Mouse (Mus musculus): ENCODE results near the gene Slc1a7. TPM values are rescaled to one million over a fixed set of nuclear protein-coding genes. Genes with fewer than 3 reads are reported as not detected.

Slc1a7 gene
- polyA plus RNA-seq, 1 experiment from 2014 or later: not detected

- H3K9me3 ChIP-seq: no peaks in the 10 kb centered on the region
Observed at GRCm38 (mm10) chr4:107995727-107996126, 27.6 kb downstream of the Slc1a7 start.

GRCm38 (mm10) chr4:107996418-107996986 is 28.4 kb downstream of the Slc1a7 start:
- H3K9me3 ChIP-seq: no peaks in the 10 kb centered on the region
- H3K4me3 ChIP-seq: no peak overlapping the region
- WGBS: 92% methylated on average over 9 of the region's 9 CpGs
- no peak for ATAC-seq (ENCODE audit: low FRiP score, low read depth)
- no peak overlapping the region for H3K4me2 ChIP-seq (replicated peaks)
- H3K4me1 ChIP-seq: no peaks in the 10 kb centered on the region
- H3K27ac ChIP-seq: no peak overlapping the region
- no peaks in the 10 kb centered on the region for H3K36me3 ChIP-seq
- H3K27me3 ChIP-seq (replicated peaks): no peaks in the 10 kb centered on the region
- H3K9ac ChIP-seq: no peak overlapping the region

More at GRCm38 (mm10) chr4:107995727-107996126, 27.6 kb downstream of the Slc1a7 start:
- no peak for ATAC-seq (ENCODE audit: low FRiP score, low read depth)
- no peaks in the 10 kb centered on the region for H3K4me1 ChIP-seq
- H3K27me3 ChIP-seq (replicated peaks): no peaks in the 10 kb centered on the region
- no peak overlapping the region for H3K9ac ChIP-seq
- H3K4me2 ChIP-seq (replicated peaks): no peak overlapping the region
- H3K4me3 ChIP-seq: no peak overlapping the region
- no peak overlapping the region for H3K27ac ChIP-seq
- 91% methylated on average over 6 of the region's 6 CpGs for WGBS
- H3K36me3 ChIP-seq: no peaks in the 10 kb centered on the region

GRCm38 (mm10) chr4:107998641-107999332 is 30.7 kb downstream of the Slc1a7 start:
- no peaks in the 10 kb centered on the region for H3K27me3 ChIP-seq (replicated peaks)

GRCm38 (mm10) chr4:107999380-107999779 is 31.2 kb downstream of the Slc1a7 start:
- Histone ChIP-seq H3K4me2 (replicated peaks) (no peak overlapping the region), H3K9ac (no peak overlapping the region), H3K4me3 (no peak overlapping the region), H3K27ac (no peak overlapping the region), H3K36me3 (no peaks in the 10 kb centered on the region), H3K27me3 (replicated peaks) (no peaks in the 10 kb centered on the region), H3K4me1 (no peaks in the 10 kb centered on the region), H3K9me3 (no peaks in the 10 kb centered on the region)
- WGBS: 82% methylated on average over 1 of the region's 1 CpGs
- ATAC-seq (ENCODE audit: low FRiP score, low read depth): no peak

More at GRCm38 (mm10) chr4:107998641-107999332, 30.7 kb downstream of the Slc1a7 start:
- Histone ChIP-seq H3K9ac (no peak overlapping the region), H3K4me2 (replicated peaks) (no peak overlapping the region), H3K36me3 (no peaks in the 10 kb centered on the region), H3K27ac (no peak overlapping the region), H3K4me3 (no peak overlapping the region), H3K4me1 (no peaks in the 10 kb centered on the region), H3K9me3 (no peaks in the 10 kb centered on the region)
- no peak for ATAC-seq (ENCODE audit: low FRiP score, low read depth)
- 54% methylated on average over 11 of the region's 11 CpGs for WGBS

GRCm38 (mm10) chr4:108005328-108005727 is 37.2 kb downstream of the Slc1a7 start:
- Histone ChIP-seq H3K27ac (no peak overlapping the region), H3K4me2 (replicated peaks) (no peak overlapping the region), H3K36me3 (no peaks in the 10 kb centered on the region), H3K27me3 (replicated peaks) (no peaks in the 10 kb centered on the region), H3K9me3 (no peaks in the 10 kb centered on the region), H3K9ac (no peak overlapping the region), H3K4me3 (no peak overlapping the region), H3K4me1 (no peaks in the 10 kb centered on the region)
- 73% methylated on average over 7 of the region's 7 CpGs for WGBS
- no peak for ATAC-seq (ENCODE audit: low FRiP score, low read depth)

- no peak for ATAC-seq (ENCODE audit: low FRiP score, low read depth)
- Histone ChIP-seq H3K36me3 (no peaks in the 10 kb centered on the region), H3K4me1 (no peaks in the 10 kb centered on the region), H3K4me2 (replicated peaks) (no peak overlapping the region), H3K4me3 (no peak overlapping the region), H3K9me3 (no peaks in the 10 kb centered on the region), H3K9ac (no peak overlapping the region), H3K27ac (no peak overlapping the region), H3K27me3 (replicated peaks) (no peaks in the 10 kb centered on the region)
- WGBS: 82% methylated on average over 7 of the region's 7 CpGs
Observed at GRCm38 (mm10) chr4:108007532-108008103, 39.5 kb downstream of the Slc1a7 start.

GRCm38 (mm10) chr4:108008541-108008940 is 40.4 kb downstream of the Slc1a7 start:
- no peaks in the 10 kb centered on the region for H3K4me1 ChIP-seq
- no peak overlapping the region for H3K27ac ChIP-seq
- no peaks in the 10 kb centered on the region for H3K36me3 ChIP-seq
- H3K27me3 ChIP-seq (replicated peaks): no peaks in the 10 kb centered on the region
- no peak overlapping the region for H3K4me2 ChIP-seq (replicated peaks)
- H3K4me3 ChIP-seq: no peak overlapping the region
- ATAC-seq (ENCODE audit: low FRiP score, low read depth): no peak
- WGBS: 77% methylated on average over 8 of the region's 8 CpGs
- no peak overlapping the region for H3K9ac ChIP-seq
- no peaks in the 10 kb centered on the region for H3K9me3 ChIP-seq

- Histone ChIP-seq H3K9ac (no peak overlapping the region), H3K4me1 (no peaks in the 10 kb centered on the region), H3K4me2 (replicated peaks) (no peak overlapping the region), H3K27ac (no peak overlapping the region), H3K36me3 (no peaks in the 10 kb centered on the region), H3K27me3 (replicated peaks) (no peaks in the 10 kb centered on the region), H3K9me3 (no peaks in the 10 kb centered on the region), H3K4me3 (no peak overlapping the region)
- no peak for ATAC-seq (ENCODE audit: low FRiP score, low read depth)
- 73% methylated on average over 2 of the region's 2 CpGs for WGBS
Observed at GRCm38 (mm10) chr4:108014466-108014865, 46.3 kb downstream of the Slc1a7 start.

GRCm38 (mm10) chr4:108015067-108015765 is 47.1 kb downstream of the Slc1a7 start:
- Histone ChIP-seq H3K9ac (no peak overlapping the region), H3K27me3 (replicated peaks) (no peaks in the 10 kb centered on the region), H3K27ac (no peak overlapping the region), H3K9me3 (no peaks in the 10 kb centered on the region), H3K36me3 (no peaks in the 10 kb centered on the region), H3K4me2 (replicated peaks) (no peak overlapping the region), H3K4me3 (no peak overlapping the region), H3K4me1 (no peaks in the 10 kb centered on the region)
- WGBS: 73% methylated on average over 14 of the region's 14 CpGs
- no peak for ATAC-seq (ENCODE audit: low FRiP score, low read depth)

GRCm38 (mm10) chr4:108016321-108016720 is 48.2 kb downstream of the Slc1a7 start:
- no peak for ATAC-seq (ENCODE audit: low FRiP score, low read depth)
- Histone ChIP-seq H3K9ac (no peak overlapping the region), H3K4me2 (replicated peaks) (no peak overlapping the region), H3K27me3 (replicated peaks) (no peaks in the 10 kb centered on the region), H3K9me3 (no peaks in the 10 kb centered on the region), H3K4me3 (no peak overlapping the region), H3K27ac (no peak overlapping the region), H3K36me3 (no peaks in the 10 kb centered on the region), H3K4me1 (no peaks in the 10 kb centered on the region)
- WGBS: 89% methylated on average over 3 of the region's 3 CpGs

- ATAC-seq (ENCODE audit: low FRiP score, low read depth): no peak
- no peak overlapping the region for H3K27ac ChIP-seq
- no peaks in the 10 kb centered on the region for H3K4me1 ChIP-seq
- no peak overlapping the region for H3K4me2 ChIP-seq (replicated peaks)
- no peaks in the 10 kb centered on the region for H3K36me3 ChIP-seq
- no peak overlapping the region for H3K9ac ChIP-seq
- H3K27me3 ChIP-seq (replicated peaks): no peaks in the 10 kb centered on the region
- no peaks in the 10 kb centered on the region for H3K9me3 ChIP-seq
- H3K4me3 ChIP-seq: no peak overlapping the region
- WGBS: 87% methylated on average over 7 of the region's 7 CpGs
Observed at GRCm38 (mm10) chr4:108017839-108018238, 49.7 kb downstream of the Slc1a7 start.

GRCm38 (mm10) chr4:108018241-108018923 is 50.2 kb downstream of the Slc1a7 start:
- Histone ChIP-seq H3K36me3 (no peaks in the 10 kb centered on the region), H3K27ac (no peak overlapping the region), H3K27me3 (replicated peaks) (no peaks in the 10 kb centered on the region), H3K9ac (no peak overlapping the region), H3K4me2 (replicated peaks) (no peak overlapping the region), H3K9me3 (no peaks in the 10 kb centered on the region), H3K4me1 (no peaks in the 10 kb centered on the region), H3K4me3 (no peak overlapping the region)
- WGBS: 69% methylated on average over 10 of the region's 10 CpGs
- no peak for ATAC-seq (ENCODE audit: low FRiP score, low read depth)

All from neural tube, embryonic 12.5 days (tissue).